Mouse (Mus musculus): ENCODE results near the gene Mcfd2. TPM values are rescaled to one million over a fixed set of nuclear protein-coding genes. Genes with fewer than 3 reads are reported as not detected.

The Mcfd2 gene
- total RNA-seq, 4 experiments from 2014 or later, result 21.3 to 23.9 (median 23.1) TPM

GRCm38 (mm10) chr17:87236725-87237650, 28.7 kb downstream of the Mcfd2 start:
- DNase-seq (ENCODE audit: low spot score in 2 of 2), result no peak

GRCm38 (mm10) chr17:87235019-87235418, 30.7 kb downstream of the Mcfd2 start:
- DNase-seq (ENCODE audit: low spot score in 2 of 2), result no peak

GRCm38 (mm10) chr17:87227878-87228277, 37.9 kb downstream of the Mcfd2 start:
- no peak for DNase-seq (ENCODE audit: low spot score in 2 of 2)

GRCm38 (mm10) chr17:87226079-87226640, 39.6 kb downstream of the Mcfd2 start:
- DNase-seq (ENCODE audit: low spot score in 2 of 2), result no peak

GRCm38 (mm10) chr17:87225384-87225783, 40.4 kb downstream of the Mcfd2 start:
- no peak for DNase-seq (ENCODE audit: low spot score in 2 of 2)

- DNase-seq (ENCODE audit: low spot score in 2 of 2), result no peak
These were observed 41.3 kb downstream of the Mcfd2 start for GRCm38 (mm10) chr17:87224461-87224860.

- DNase-seq (ENCODE audit: low spot score in 2 of 2), result no peak
These were observed 46.3 kb downstream of the Mcfd2 start for GRCm38 (mm10) chr17:87219456-87219855.

- no peak for DNase-seq (ENCODE audit: low spot score in 2 of 2)
These were observed 51.2 kb downstream of the Mcfd2 start for GRCm38 (mm10) chr17:87214523-87214922.

- no peak for DNase-seq (ENCODE audit: low spot score in 2 of 2)
These were observed 55.2 kb downstream of the Mcfd2 start for GRCm38 (mm10) chr17:87210525-87210924.

- DNase-seq (ENCODE audit: low spot score in 2 of 2), result no peak
These were observed 58.9 kb downstream of the Mcfd2 start for GRCm38 (mm10) chr17:87206885-87207284.

Other genes starting within 250 kb of the Mcfd2 start
- gene Pigf, start 240.5 kb downstream of the Mcfd2 start, total RNA-seq (2022), result 1 to 10 TPM in 3 of 4 experiments, under 1 TPM in 1; 0.99 to 2.6 (median 2.2) TPM
- gene Cript, start 240.4 kb downstream of the Mcfd2 start, total RNA-seq (2022), result 10 to 100 TPM; 47.8 to 60.7 (median 55.5) TPM
- 10 to 100 TPM; 13.1 to 17.8 (median 15.2) TPM for gene Socs5, start 158.3 kb downstream of the Mcfd2 start, total RNA-seq (2022)
- 1 to 10 TPM; 8.2 to 9.4 (median 9.1) TPM for gene Ttc7, start 17.0 kb upstream of the Mcfd2 start, total RNA-seq (2022)
- gene Stpg4, start 161.8 kb upstream of the Mcfd2 start, total RNA-seq (2022), result not detected
- 100 to 1,000 TPM; 155 to 194 (median 178) TPM for gene Calm2, start 181.0 kb upstream of the Mcfd2 start, total RNA-seq (2022)